Mouse (Mus musculus) activated CD4-positive, CD25-positive, alpha-beta regulatory T cell, adult 4 months (primary cell): Measurements from ENCODE around the gene Uso1. TPM values are rescaled to one million over a fixed set of nuclear protein-coding genes. Genes with fewer than 3 reads are reported as not detected.

Source experiments
- ATAC-seq: one replicate; pipeline ENCODE4 v1.8.0; 2017
- polyA plus RNA-seq, 2 experiments: library from polyadenylated mRNA; unstranded; fragments of 100-300 nt; shearing (Covaris generic); gene quantifications; one replicate each; pipeline ENCODE4 v1.2.1; 2017

The Uso1 gene
- polyA plus RNA-seq = 10 to 100 TPM; 31.3 to 33.8 TPM

DNA sequence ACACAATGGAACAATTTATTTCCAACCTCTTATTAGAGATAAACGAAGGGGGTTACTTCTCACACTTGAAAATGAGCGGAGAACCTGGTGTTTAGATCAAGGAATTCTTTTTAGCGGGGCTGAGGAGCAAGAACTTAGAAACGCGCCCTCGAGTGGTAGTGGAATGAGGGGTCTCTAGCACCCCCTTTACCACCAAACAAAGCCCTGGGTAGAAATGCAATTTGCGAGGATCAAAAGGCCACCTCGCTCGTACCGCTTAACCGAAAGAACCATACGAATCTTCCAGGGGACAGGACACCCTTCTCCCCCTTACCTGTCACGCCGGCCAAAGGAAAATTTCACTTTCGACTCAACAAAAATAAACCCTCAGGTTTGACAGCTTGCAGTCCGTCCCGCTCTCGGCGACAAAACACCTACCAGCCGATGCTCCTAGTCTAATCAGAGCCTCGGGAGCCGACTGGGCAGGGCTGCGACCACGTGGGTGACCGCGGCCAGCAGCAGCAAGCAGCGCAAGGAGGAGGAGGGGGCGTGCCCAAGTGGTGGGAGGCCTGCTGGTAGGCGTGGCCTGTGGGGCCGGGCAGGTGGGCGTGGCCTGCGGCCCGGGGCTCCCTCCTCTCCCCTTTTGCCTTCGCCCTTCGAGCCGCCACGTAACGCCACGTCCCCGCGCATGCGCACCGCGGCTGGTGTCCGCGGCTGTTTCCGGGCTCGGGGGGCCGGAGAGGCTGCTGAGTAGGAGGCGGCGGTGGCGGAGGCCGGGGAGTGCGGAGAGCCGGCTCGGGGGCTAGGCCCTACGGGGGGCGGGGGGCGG, at the start of gene Uso1:
Uso1 (plus strand) TSS at position 700 of the 808 bp plus-strand sequence.
- ATAC-seq = peak; percentile 88

DNA sequence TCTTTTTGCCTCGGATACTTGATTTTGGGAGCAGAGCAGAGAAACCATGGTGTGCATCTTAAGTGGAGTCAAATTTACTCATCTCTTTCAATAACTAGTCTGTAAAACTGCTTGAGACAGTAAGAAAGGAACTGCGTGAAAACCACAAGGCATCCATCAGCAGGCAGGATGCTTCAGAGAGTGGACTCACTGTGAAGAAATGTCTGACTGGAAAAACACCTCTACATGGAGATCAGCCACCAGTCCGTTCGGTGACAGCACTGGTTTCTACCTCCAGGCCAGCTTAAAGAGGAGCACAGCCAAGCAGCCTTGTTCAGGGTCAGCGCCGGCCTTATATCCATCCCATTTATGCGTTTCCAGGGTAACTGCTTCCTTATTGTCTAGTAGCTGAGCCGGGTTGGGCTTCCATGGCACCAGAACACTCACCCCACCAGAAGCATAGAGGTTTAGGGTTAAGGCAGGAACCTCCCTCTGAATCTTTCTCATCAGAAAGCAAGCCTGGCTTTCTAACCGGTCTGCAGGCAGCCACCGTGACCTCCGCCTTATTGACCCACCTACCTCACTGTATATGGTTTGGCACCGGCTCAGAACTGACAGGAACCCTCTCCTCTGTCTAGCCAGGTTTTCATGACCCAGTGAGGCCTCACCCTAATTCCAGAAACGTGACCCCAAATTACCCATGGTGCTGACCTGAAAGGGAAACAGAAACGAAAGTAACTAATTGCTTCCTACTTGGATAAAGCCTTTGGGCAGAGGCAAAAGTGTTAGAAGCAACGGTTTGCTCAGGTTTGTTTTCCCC, 44.3 kb upstream of the Uso1 start:
- ATAC-seq = peak; percentile 76

DNA sequence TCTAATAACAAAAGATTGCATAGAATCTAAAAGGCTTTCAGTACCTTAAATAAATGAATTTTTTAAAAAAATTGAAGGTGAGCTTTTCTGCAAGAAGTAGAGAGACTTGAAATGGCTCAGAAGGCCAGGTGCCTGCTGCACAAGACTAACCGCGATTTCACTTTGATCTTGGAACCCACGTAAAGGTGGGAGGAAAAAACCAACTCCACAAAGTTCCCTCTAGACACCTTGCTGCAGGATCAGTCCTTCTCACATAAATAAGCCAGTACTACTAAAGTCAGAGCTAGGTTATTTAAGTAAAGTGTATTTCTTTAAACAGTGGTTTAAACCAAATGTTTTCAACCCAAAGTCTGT, 43.7 kb upstream of the Uso1 start:
- peak; percentile 70 for ATAC-seq

DNA sequence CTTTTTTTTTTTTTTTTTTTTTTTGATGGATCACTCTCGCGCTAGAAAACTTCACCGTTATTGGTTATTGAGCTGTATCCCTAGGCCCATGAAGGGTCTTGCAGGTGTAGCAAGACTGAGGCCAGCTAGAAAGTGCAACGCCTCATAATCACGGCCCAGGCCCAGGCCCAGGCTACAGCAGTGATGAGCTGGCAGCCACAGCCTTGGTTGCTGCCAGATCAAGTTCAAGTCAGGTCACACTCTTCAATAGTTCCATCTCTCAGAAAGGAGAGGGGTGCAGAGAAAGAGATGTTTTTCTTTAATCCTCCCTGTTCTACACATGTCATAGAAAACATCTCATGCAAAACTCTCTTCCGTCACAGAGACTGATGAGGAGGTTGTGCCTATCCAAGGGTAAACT, 41.0 kb upstream of the Uso1 start:
- ATAC-seq = no peak

DNA sequence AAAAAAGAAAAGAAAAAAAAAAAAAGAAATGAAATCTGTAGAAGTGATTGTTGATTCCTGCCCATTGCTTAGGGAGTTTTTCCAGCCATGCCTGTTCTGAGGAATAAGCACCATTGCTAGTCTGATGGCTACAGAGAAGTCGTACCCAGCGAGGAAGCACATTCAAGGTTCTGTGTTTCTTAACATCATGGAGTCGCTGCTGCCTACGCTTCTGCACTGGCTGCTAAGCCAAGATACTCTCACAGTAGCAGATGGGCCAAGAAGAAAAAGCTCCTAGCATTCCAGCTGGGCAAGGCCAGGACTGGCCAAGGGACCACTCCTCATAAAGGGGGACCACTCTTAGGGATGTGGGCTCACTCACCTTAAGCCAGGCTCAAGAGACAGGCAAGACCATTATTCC, 40.0 kb upstream of the Uso1 start:
- no peak for ATAC-seq

DNA sequence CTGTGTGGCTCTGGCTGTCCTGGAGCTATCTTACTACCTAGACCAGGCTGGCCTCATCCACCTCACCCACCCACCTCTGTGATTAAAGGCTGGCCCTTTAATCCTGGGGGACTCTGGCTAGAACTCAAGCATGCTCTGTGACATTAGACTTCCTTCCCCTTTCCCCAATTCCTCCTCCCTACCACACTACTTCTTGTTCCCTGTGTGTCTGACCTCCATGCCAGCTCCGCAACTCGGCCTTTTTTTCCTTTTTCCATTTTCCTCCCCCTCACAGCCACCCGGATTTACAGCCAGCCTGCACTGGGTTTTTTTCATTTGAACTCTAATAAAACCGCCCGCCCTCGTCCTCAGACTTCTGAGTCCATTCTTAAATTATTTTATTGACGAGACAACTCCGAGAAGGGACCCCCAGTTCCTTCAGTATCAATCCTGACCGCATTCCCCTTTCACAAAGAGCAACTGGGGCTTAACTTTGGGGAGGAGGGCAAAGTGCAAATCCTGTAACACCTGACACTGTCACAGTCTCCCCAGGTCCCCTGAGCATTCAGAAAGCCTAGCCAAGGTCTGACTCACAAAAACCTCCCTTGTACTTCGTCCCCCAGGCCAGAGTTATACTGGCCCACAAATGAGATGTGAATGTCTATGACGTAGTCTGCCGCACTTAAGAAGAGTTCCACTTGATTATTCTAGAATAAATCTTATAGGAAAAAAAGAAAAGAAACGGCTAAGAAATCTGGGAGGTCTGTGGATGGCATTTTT, 39.2 kb upstream of the Uso1 start:
- no peak for ATAC-seq

DNA sequence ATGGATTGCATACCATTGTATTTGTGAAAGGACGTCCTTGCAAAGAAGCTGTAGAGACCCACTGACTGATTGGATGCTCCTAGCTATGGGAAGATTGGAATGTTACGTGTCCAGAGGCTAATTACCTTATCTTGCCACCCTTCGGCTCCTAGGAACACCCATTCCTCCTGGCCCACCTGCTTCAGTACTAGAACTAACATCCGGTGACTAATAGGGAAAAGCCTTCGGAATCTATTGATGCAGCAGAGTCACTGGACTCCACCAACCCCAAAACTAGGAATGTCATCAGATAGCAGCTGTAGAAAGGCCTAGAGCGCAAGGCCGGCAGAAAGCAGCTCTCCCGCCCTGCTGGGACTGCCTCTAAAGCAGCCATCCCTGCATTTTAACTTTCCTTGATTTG, 36.1 kb upstream of the Uso1 start:
- no peak for ATAC-seq

DNA sequence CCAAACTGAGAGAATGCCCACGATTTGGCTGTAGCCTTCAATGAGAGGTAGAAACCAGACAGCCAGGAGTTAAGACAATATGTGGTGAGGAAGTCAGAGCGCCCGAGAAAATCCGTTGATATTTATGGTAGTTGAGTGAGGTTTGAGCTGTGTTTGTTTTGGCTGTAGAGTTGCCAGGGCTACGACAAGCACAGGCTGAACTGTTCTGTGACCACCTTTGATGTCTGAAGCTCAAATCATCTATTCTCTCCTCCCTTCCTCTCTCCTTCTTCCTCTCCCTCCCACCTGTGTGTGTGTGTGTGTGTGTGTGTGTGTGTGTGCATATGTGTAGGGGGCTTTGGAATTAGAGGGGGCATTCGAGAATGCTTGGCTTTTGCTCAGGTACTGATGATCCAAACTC, 34.7 kb upstream of the Uso1 start:
- ATAC-seq = peak; percentile 88

DNA sequence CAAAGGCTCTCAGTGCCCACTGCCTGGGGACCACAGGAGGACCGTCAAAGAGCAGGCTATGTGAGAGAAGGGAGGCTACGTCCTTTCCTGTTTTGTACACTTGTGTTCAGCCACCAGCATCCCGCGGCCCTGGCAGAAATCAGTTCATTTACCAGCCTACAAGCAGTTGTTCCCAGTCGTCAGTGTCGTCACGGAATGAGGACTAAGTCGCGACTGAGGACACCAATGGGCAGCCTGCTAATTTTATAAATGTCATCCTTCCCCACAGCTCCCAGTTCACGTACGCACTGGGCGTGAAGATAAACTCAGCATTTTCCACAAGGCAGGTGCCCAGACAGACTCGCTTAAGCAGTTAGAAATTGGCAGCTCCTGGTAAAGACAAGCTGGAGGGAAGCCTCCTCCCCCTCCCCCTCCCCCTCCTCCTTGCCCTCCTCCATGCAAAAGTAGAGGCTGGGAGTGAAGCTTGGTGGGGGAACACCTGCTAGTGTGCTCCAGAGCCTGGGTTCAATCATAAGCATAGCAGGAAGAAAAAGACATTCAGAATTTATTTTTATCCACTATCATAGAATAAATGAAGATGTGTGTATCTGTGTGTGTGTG, 33.8 kb upstream of the Uso1 start:
- ATAC-seq = no peak

DNA sequence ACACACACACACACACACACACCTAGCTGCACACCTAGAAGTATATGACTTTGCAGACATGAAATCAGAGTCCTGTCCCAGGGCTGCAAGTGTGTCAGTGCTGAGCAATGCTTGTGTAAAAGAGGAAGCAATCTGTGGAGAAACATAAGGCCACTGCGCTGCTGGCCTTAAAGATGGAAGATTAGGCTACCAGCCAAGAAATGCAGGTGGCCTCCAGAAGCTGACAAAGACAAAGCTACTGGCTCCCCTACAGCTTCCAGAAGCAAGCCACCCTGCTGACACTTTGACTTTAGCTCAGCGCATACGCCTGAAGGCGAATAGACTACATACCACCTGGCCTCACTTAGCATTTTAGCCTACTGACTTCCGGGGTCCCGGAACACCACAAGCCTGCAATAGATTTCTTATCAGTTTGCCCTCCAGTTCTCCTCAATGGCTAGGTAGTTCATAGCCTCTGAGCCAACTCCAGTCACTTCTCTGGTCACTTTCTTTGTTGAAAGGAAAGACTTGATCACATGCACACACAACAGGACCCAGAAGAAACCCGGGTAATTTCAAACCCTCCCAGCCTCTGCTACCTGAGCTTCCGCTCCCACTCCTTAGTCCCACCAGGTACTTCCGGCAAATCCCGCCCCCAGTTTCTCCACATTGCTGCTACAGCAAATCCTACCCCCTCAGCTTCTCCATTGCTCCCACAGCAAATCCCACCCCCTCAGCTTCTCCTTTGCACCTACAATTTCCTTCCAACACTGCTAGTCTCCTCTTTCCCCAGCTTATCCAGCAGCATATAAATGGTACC, 31.2 kb upstream of the Uso1 start:
- ATAC-seq = no peak

DNA sequence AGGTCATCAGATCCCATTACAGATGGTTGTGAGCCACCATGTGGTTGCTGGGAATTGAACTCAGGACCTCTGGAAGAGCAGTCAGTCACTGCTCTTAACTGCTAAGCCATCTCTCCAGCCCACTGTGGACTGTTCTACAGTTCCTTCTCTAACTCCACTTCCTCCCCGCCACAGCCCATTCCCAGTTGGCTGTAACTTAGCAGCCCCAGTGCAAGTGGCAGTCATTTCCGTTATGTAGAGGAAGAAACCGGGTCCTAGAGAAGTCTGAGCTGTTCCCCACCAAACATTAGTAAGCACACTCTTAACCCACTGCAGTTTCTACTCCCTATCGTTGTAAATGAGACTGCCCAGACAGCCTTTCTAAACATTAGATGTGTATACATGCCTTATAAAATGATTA, 30.5 kb upstream of the Uso1 start:
- no peak for ATAC-seq

DNA sequence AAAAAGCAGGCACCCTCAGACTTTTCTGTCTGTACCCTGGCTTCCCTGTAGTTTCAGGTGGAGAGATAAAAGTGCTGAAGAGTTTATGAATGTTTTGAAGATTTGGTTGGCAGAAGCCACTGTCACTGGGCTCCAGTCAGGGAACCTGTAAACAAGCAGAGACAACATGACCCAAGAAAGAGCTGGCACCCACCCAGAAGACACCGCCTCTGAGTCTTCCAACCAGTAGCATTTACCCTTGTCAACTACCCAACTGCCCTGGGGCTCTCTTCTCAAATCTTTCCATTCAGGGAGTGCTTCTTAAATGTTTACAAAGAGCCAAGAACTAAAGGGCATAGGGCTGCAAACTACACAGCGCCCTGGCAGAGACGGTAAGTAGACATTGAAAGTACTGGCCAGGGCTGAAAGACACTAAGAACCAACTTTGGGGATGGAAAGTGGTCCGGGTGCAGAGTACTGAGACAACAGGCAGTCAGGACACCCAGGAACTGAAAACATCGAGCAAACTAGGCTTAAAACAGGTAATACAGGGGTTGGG, 26.9 kb upstream of the Uso1 start:
- no peak for ATAC-seq

DNA sequence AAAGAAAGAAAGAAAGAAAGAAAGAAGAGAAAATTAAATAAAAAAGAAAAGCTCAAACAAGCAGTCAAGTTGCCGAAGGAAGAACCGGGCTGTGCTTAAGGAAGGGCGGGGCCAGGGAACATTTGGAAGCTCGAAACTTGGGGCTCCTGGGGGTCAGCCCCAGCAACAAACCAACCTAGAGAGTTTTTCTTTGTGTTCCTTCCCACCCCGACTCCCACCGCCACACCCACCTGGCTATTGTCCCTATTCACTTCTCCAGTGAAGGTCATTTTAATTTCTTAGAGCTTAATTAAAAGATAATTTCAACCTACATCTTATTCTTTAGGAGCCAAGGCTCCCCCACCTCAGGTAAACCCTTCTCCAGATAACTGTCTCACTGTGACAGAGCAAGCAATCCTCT, 25.6 kb upstream of the Uso1 start:
- no peak for ATAC-seq

DNA sequence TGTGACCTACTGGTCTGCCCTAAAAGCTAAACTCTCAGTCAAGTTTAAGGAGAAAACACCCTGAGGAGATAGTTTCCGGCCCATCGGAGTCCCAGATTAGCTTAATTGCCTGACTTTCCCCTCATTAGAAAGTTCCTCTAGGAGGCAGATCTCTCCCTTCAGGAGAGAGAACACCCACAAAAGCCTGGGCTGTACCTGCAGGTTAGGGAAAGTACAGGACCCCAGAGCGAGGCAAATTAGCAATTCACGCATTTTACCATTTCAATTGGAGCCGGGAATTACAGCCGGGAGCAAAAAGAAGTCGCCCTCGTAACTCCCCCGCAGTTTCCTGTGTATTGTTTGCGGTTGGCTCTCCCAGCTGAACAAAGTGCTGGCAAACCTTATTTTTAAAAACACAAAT, 25.2 kb upstream of the Uso1 start:
- no peak for ATAC-seq

DNA sequence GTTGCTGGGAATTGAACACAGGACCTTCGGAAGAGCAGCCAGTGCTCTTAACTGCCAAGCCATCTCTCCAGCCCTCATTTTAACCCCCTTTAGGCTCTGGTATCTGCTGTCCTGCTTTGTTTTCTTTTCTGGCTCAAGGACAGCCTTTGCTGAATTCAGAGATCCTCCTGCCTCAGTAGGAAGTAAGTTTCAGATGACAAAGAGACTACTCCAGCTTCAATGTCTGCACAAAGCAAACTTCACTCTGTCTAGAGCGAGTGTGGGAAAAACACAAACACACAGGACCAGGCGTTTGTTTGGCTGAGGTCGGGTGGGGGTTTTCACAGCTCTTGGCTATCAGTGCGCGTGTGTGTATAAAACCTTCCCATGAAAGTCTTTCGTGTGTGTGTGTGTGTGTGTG, 24.3 kb upstream of the Uso1 start:
- no peak for ATAC-seq

DNA sequence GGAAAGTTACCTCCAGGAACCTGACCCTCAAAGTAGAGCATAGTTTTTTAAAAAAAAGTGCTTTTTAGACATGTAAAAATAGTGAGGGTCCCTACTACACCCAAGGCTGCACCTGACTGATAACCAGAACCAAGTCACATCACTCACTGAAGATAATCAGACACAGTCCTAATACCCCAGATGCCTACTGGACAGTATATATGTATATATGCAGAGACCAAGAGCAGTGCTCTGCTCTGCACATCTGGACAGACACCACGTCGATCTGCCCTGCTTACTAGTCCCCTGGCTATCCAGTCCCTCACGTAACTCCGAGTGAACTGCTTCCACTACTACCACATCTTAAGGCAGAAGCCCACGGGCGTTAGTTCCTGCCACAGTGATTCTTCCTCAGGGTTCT, 23.5 kb upstream of the Uso1 start:
- ATAC-seq = no peak

DNA sequence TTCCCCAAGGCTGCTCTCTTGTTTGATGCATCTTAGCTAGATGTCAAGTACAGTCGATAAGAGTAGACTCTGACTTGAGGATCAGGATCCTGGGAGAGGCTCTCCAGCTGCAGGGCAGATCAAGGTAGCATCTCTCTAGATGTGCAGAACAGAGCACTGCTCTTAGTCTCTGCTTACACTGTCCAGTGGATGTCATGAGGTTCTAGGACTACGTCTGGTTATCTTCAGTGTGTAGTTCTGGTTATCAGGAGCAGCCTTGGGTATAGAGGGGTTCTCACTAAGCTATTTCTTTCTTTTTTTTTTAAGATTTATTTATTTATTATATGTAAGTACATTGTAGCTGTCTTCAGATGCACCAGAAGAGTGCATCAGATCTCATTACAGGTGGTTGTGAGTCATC, 22.8 kb upstream of the Uso1 start:
- ATAC-seq = no peak

DNA sequence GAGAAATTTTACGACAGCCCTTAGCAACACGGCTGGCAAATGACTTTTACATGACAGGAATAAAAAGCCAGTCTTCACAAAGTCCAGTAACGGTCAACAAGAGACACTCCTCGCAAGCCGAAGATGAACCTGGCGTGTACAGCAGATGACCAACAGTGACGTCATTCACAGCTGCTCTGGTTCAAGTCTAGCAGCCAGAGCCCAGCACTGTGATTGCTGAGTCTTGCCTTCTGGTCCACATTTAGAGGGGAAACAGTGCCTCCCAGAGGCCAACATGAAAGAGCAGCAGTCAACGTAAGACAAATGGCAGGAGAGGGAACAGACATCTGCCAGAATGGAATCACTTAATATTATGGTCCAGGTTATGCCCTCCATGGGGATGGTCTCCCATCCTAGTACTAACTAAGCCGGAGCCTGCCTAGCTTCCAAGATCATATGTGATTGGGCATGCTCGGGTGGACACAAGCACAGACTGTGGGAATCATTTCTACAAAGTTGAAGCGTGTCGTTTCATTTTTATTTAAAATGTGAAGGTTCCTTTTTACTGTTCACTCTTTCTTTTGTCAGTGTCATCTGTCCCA, 19.8 kb upstream of the Uso1 start:
- ATAC-seq = peak; percentile 96

DNA sequence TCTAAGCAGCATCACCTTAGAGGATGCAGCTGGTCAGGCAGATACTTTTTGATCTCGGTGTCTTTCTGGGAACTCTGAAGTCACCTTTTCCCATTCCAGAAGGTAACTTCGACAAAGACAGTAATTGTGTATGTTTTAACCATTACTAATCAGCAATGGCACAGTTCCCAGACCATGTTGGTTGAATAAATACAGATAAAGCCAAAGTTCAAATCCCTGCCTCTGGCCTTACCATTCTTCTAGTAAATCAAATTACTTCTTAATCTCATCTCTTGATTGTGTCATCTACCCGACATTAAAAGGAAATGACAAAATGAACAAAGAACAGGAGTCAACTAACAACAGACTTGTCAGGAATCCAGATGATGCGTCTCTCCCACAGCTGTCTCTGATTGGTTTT, 16.1 kb upstream of the Uso1 start:
- ATAC-seq = no peak

DNA sequence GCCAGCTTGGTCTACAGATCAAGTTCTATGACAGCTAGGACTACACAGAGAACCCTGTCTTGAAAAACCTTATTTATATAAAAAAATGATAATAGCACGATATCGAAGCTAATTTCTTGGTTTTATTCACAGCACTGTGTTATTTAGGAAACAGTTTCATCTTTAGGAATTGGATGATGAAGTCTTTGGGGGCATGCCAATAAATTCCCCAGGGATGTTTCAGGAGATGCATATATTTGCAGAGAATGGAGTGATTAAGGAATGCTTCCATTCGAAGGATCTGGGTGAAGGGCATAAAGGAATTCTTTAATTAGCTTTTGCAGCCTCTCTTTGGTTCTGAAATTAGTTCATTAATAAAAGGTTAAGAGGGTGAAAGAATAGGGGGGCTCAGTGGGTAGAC, 12.3 kb upstream of the Uso1 start:
- ATAC-seq = no peak

DNA sequence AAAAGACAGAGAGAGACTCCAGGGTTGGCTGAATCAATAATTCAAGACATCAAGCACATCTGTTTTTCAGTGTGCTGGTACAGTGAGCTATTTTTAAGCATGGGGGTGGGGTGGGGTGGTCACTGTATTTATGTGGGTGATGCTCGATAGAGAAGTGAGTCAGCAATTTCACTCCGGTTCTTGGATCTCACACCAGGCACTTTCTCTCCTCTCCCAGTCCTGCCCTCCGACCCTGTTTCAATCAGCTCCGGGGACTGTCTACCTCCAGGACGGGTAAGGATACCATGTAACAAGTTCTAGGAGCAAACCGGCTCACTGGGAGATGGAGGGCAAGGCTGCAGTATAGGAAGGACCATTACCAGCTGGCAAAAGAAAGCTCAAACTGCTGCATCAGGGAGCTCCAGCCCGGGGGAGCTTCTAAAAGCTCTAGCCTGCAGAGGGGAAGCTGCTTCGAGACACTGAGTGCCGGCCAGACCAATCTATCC, 10.6 kb upstream of the Uso1 start:
- ATAC-seq = no peak
